In the genomic region with DNA sequence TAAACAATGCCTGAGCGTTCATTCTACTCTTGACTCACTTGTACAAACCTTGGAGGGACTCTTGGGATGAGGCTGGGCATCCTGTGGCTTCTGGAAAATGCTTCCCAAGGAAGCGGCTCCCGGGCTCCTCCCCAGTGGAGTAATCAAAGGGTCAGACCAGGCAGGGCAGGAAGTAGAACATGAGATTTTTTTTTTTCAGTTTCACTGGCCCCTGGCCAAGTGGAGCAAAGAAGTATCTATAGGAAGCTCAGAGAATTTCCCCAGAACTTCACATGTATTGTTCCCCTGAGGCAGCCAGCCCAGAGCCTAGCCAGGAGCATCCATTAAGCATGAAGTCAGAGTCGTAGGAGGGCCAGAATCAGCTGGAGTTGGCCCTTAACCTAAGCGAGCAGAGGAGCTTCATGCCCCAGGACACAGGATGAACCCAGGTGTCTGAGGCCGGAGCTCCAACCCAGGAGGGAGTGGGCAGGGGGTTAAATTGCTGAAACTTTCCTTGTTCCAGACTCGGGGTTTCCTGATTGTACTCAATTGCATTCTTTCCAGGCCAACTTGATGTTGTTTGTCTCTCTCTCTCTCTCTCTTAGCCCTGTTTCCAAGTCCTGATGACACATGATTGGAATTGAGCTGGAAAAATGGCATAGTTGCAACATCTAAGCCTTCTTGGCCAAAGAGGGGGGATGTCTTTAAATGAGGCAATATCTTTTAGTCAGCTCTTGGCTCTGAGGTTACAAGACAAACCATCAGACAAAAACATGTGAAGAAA, we compare ENCODE assay signal across 8 mouse cellular contexts. TPM values are rescaled to one million over a fixed set of nuclear protein-coding genes. Genes with fewer than 3 reads are reported as not detected.
DNase-seq lines count a peak whose midpoint lies in the region; ATAC-seq and TF ChIP-seq lines count a peak whose summit lies in the region.

No protein-coding gene starts in this region.

- H3K4me1 ChIP-seq in liver, embryonic 11.5 days (replicated peaks; ENCODE audit: control insufficient read depth, insufficient read depth, low read length), result no peaks in the 10 kb centered on the region
- H3K4me1 ChIP-seq in stomach, postnatal 0 days (replicated peaks; ENCODE audit: control insufficient read depth, insufficient read depth), result peaks cover 3% of the 10 kb centered on the region; the same call in 1 of the 2 replicates

- TF ChIP-seq CTCF in stomach, postnatal 0 days (IDR thresholded peaks at IDR 0.05; ENCODE audit: low read depth), result no peak

- peak; percentile 29; the same call in 1 of the 2 replicates for ATAC-seq in liver, embryonic 11.5 days (replicated peaks; ENCODE audit: low FRiP score)
- peak; percentile 90 for ATAC-seq in stomach, postnatal 0 days (ENCODE audit: low FRiP score, low TSS enrichment)

- H3K4me3 ChIP-seq in liver, embryonic 11.5 days (ENCODE audit: low read depth, low read length), result no peak overlapping the region
- H3K4me3 ChIP-seq in stomach, postnatal 0 days (ENCODE audit: low read depth, low read length), result no peak overlapping the region

- TF ChIP-seq EP300 in stomach, postnatal 0 days (optimal IDR thresholded peaks at IDR 0.05), result no peak

- DNase-seq in ovary, postnatal 10 days (ENCODE audit: low spot score), result peak; percentile 5
- no peak for DNase-seq in ovary, postnatal 14 days (ENCODE audit: low spot score)
- DNase-seq in heart, adult 9 months (ENCODE audit: low spot score in 2 of 2), result peak; percentile 69 to 72
- DNase-seq in liver, embryonic 11.5 days (ENCODE audit: low spot score), result no peak
- peak; percentile 68 for DNase-seq in stomach, postnatal 0 days (ENCODE audit: low spot score)
- no peak for DNase-seq in spleen, adult 18-20 months
- DNase-seq in thymus, postnatal 36 days, result no peak
- no peak for DNase-seq in spleen, postnatal 4 days (ENCODE audit: low spot score in 2 of 2)

- H3K36me3 ChIP-seq in liver, embryonic 11.5 days (ENCODE audit: control insufficient read depth, insufficient read depth, low read length), result no peaks in the 10 kb centered on the region
- H3K36me3 ChIP-seq in stomach, postnatal 0 days (ENCODE audit: control insufficient read depth, insufficient read depth, low read length), result no peaks in the 10 kb centered on the region

- H3K27ac ChIP-seq in liver, embryonic 11.5 days (ENCODE audit: low read depth, low read length), result no peak overlapping the region
- peak overlapping the region; percentile 84 for H3K27ac ChIP-seq in stomach, postnatal 0 days (replicated peaks)

- no peaks in the 10 kb centered on the region for H3K9me3 ChIP-seq in liver, embryonic 11.5 days (ENCODE audit: control insufficient read depth, low read length)
- H3K9me3 ChIP-seq in stomach, postnatal 0 days (ENCODE audit: control insufficient read depth, low read length), result no peaks in the 10 kb centered on the region

- H3K27me3 ChIP-seq in liver, embryonic 11.5 days (replicated peaks; ENCODE audit: control insufficient read depth, insufficient read depth, low read length), result no peaks in the 10 kb centered on the region
- no peaks in the 10 kb centered on the region for H3K27me3 ChIP-seq in stomach, postnatal 0 days (ENCODE audit: control insufficient read depth, insufficient read depth, low read length)

- no peak overlapping the region for H3K4me2 ChIP-seq in liver, embryonic 11.5 days
- H3K4me2 ChIP-seq in stomach, postnatal 0 days (replicated peaks; ENCODE audit: low read depth), result no peak overlapping the region; the same call in 1 of the 2 replicates

- H3K9ac ChIP-seq in liver, embryonic 11.5 days (ENCODE audit: low read depth, low read length), result no peak overlapping the region
- H3K9ac ChIP-seq in stomach, postnatal 0 days (ENCODE audit: low read length), result no peak overlapping the region

- 34% methylated on average over 7 of the region's 7 CpGs for WGBS in liver, embryonic 11.5 days
- 20% methylated on average over 7 of the region's 7 CpGs for WGBS in stomach, postnatal 0 days

RNA-seq across cellular contexts. Expression of a gene that starts 10.2 kb away (rescaled TPM):
- 6.5 and 6.6 TPM in 2 replicates for polyA plus RNA-seq in liver, embryonic 11.5 days (2014; fragmentation: Nextera tagmentation; extraction: Ambion mirVana)
- 12.2 and 13.0 TPM in 2 replicates for polyA plus RNA-seq in stomach, postnatal 0 days (2015; fragmentation: Nextera tagmentation; extraction: Ambion mirVana)

RNA-seq across cellular contexts. Expression of a gene that starts 46.1 kb away (rescaled TPM):
- 35.6 and 38.1 TPM in 2 replicates for polyA plus RNA-seq in liver, embryonic 11.5 days (2014; fragmentation: Nextera tagmentation; extraction: Ambion mirVana)
- polyA plus RNA-seq in stomach, postnatal 0 days (2015; fragmentation: Nextera tagmentation; extraction: Ambion mirVana), result 16.4 and 16.5 TPM in 2 replicates

Comparison
In these comparisons a context has a peak if more than half of its experiments do, and no peak if none do; other contexts are left out.
1. DNase-seq: peak in ovary, postnatal 10 days (single experiment), heart, adult 9 months (2 of 2) and stomach, postnatal 0 days (single experiment); none in ovary, postnatal 14 days (single experiment), liver, embryonic 11.5 days (single experiment), spleen, adult 18-20 months (0 of 2), thymus, postnatal 36 days (0 of 2) and spleen, postnatal 4 days (0 of 2).